Mouse (Mus musculus): ENCODE data around the gene Inhba.

DNA sequence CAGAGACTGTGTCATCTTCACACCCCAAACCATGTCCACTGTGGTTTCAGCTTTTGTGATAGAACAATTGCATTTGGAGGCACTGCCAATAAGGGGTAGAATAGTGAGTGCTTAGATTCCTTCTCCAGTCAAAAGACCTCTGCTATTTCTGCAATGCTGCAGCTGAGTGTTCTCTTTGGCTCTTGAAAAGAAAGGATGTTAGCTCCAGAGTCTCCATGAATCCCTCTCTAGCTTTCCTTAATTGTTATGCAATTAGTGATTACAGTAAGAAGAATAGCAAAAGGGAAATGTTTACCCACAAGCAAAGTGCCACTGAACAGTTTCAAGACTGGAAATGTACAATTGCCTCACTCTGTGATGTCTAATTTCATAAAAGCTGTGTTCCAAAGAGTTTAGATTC lies 20.8 kb downstream of the Inhba start:
- TF ChIP-seq POLR2A (IDR thresholded peaks at IDR 0.05; ENCODE audit: control insufficient read depth, extremely low read depth, insufficient read depth, low read length, poor library complexity) = no peak
- TF ChIP-seq CTCF (IDR thresholded peaks at IDR 0.05; ENCODE audit: borderline replicate concordance, control insufficient read depth, extremely low read depth, insufficient read depth, low read length, poor library complexity) = no peak

All from thymus, adult 2 months (tissue).